Mouse (Mus musculus): Measurements from ENCODE around the gene Naglu. TPM values are rescaled to one million over a fixed set of nuclear protein-coding genes. Genes with fewer than 3 reads are reported as not detected.

Gene Naglu
- total and polyA plus RNA-seq, 3 experiments, result 11.2 to 33.3 (median 13.8) TPM

DNA sequence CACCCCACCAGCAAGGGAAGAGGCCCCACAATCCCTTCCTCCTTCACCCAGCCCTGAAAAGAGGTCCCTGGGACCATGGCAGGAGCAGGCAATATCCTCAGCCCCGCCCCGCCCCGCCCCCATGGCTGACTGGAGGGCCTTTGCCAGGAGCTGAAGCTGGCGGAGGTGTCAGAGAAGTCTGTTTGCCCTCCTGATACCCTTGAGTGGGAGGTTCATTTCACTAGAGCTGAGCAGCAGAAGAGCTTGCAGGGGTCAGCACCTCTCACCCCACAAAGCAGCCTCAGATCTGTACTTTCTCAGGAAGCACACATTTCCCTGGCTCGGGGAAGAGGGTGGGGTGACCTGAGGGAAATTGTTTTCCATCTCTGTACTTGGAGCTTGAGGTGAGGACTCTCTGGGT is 11.1 kb upstream of the Naglu start:
- Histone ChIP-seq H3K79me2 (replicated peaks; ENCODE audit: control insufficient read depth, extremely low read depth, insufficient read depth, poor library complexity, severe bottlenecking) (no peaks in the 10 kb centered on the region), H3K9ac (ENCODE audit: insufficient read depth, low read depth) (no peak overlapping the region), H3K9me3 (replicated peaks; ENCODE audit: low read length) (peaks cover 2% of the 10 kb centered on the region), H3K27me3 (replicated peaks) (no peaks in the 10 kb centered on the region), H3K4me1 (ENCODE audit: control insufficient read depth in 1 of 2, insufficient read depth in 2 of 2) (peaks cover 13 to 32% of the 10 kb centered on the region in 2 experiments), H3K4me3 (replicated peaks in 1 of 3; ENCODE audit: low read depth in 2 of 3, low read length in 2 of 3, poor library complexity in 1 of 3) (no peak overlapping the region), H3K4me2 (ENCODE audit: insufficient read depth, low read depth, poor library complexity, severe bottlenecking) (no peak overlapping the region), H3K27ac (ENCODE audit: insufficient read depth, low read depth) (no peak overlapping the region), H3K36me3 (replicated peaks in 1 of 2; ENCODE audit: control insufficient read depth in 1 of 2, insufficient read depth in 1 of 2, low read length in 1 of 2) (peaks cover 79 to 97% of the 10 kb centered on the region in 2 experiments)
- no peak for TF ChIP-seq RAD21 (IDR thresholded peaks at IDR 0.05; ENCODE audit: low read depth, low read length)
- TF ChIP-seq PAX5 (IDR thresholded peaks at IDR 0.05; ENCODE audit: low read length), result no peak
- no peak for TF ChIP-seq RCOR1 (conservative IDR thresholded peaks at IDR 0.05; ENCODE audit: low read depth, low read length)
- no peak for DNase-seq (ENCODE audit: extremely low read depth)
- dilution Hi-C loops (cut with MboI; ENCODE audit: extremely low pct_ligation_motif_present, extremely low pct_unique_long_range_greater_than_20kb, low sequenced_read_pairs) (no loop called here), in situ Hi-C loops (cut with MboI; ENCODE audit: low pct_ligation_motif_present, low pct_unique_long_range_greater_than_20kb, low sequenced_read_pairs) (loop anchor here (5.0 kb wide), 2 partner anchors 76 to 176 kb away; no protein-coding TSS in a partner anchor)

DNA sequence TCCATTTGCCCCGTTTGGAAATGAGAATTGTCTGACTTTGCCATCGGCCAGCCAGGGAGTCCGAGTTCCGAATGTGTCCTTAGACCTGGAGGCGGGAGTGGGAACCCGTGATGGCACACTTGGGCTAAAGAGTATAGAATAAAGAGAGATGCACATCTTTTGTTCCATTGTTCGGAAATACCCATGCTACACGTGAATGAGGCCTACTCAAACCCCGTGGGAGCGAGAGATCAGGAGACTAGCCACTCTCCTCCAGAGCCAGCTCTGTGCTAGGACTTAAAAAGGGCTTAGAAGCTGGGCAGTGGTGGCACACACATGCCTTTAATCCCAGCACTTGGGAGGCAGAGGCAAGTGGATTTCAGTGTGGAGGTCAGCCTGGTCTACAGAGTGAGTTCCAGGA is 10.3 kb upstream of the Naglu start:
- H3K27ac ChIP-seq (ENCODE audit: insufficient read depth, low read depth), result peak overlapping the region; percentile 7; the same call in 1 of the 2 replicates
- H3K9me3 ChIP-seq (replicated peaks; ENCODE audit: low read length), result no peaks in the 10 kb centered on the region
- H3K4me1 ChIP-seq (ENCODE audit: control insufficient read depth in 1 of 2, insufficient read depth in 2 of 2), result peaks cover 13 to 32% of the 10 kb centered on the region in 2 experiments
- H3K4me2 ChIP-seq (ENCODE audit: insufficient read depth, low read depth, poor library complexity, severe bottlenecking), result no peak overlapping the region
- in situ Hi-C loops (cut with MboI; ENCODE audit: low pct_ligation_motif_present, low pct_unique_long_range_greater_than_20kb, low sequenced_read_pairs), result loop anchor here (5.0 kb wide), 2 partner anchors 77 to 177 kb away; no protein-coding TSS in a partner anchor
- DNase-seq (ENCODE audit: extremely low read depth), result no peak
- H3K9ac ChIP-seq (ENCODE audit: insufficient read depth, low read depth), result no peak overlapping the region
- TF ChIP-seq CHD1 (IDR thresholded peaks at IDR 0.05; ENCODE audit: low read depth, low read length), result no peak
- peak; percentile 88 for TF ChIP-seq BHLHE40 (IDR thresholded peaks at IDR 0.05; ENCODE audit: low read depth, low read length)
- no peak for TF ChIP-seq ZNF384 (IDR thresholded peaks at IDR 0.05; ENCODE audit: low read depth, low read length)
- TF ChIP-seq TCF12 (IDR thresholded peaks at IDR 0.05; ENCODE audit: low read depth, low read length), result no peak
- no peak for TF ChIP-seq JUND (conservative IDR thresholded peaks at IDR 0.05; ENCODE audit: low read depth, low read length)
- TF ChIP-seq E2F4 (IDR thresholded peaks at IDR 0.05; ENCODE audit: insufficient replicate concordance, low read depth, low read length), result no peak
- TF ChIP-seq RAD21 (IDR thresholded peaks at IDR 0.05; ENCODE audit: low read depth, low read length), result no peak
- TF ChIP-seq TBP (conservative IDR thresholded peaks at IDR 0.05; ENCODE audit: low read depth, low read length), result no peak
- TF ChIP-seq ZKSCAN1 (IDR thresholded peaks at IDR 0.05; ENCODE audit: borderline replicate concordance, low read depth, low read length), result no peak
- H3K79me2 ChIP-seq (replicated peaks; ENCODE audit: control insufficient read depth, extremely low read depth, insufficient read depth, poor library complexity, severe bottlenecking), result no peaks in the 10 kb centered on the region
- H3K27me3 ChIP-seq (replicated peaks), result no peaks in the 10 kb centered on the region
- dilution Hi-C loops (cut with MboI; ENCODE audit: extremely low pct_ligation_motif_present, extremely low pct_unique_long_range_greater_than_20kb, low sequenced_read_pairs), result no loop called here
- no peak overlapping the region for H3K4me3 ChIP-seq (replicated peaks in 1 of 3; ENCODE audit: low read depth in 2 of 3, low read length in 2 of 3, poor library complexity in 1 of 3)
- H3K36me3 ChIP-seq (replicated peaks in 1 of 2; ENCODE audit: control insufficient read depth in 1 of 2, insufficient read depth in 1 of 2, low read length in 1 of 2), result peaks cover 75 to 97% of the 10 kb centered on the region in 2 experiments

DNA sequence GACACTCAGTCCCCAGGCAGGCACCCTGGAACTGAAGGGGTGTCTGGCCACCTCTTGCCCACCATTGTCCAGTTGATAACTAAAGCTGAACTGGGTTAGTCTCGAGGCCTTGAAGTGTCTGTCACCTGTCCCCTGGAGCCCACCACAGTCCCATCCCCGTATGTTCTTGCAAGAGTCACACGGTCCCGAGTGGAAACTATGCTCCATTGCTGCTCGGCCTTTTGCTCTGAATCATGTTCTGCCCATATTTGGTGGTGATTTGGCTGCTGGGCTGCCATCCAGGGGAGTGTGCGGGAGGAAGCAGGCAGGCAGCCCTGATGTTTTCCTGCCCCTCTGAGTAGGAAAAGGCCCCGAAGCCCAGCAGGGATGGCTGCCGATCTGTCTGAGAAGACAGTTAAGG is 9.7 kb upstream of the Naglu start:
- H3K9me3 ChIP-seq (replicated peaks; ENCODE audit: low read length), result no peaks in the 10 kb centered on the region
- no peak overlapping the region for H3K9ac ChIP-seq (ENCODE audit: insufficient read depth, low read depth)
- peak overlapping the region; percentile 7; the same call in 1 of the 2 replicates for H3K27ac ChIP-seq (ENCODE audit: insufficient read depth, low read depth)
- peaks cover 13 to 32% of the 10 kb centered on the region in 2 experiments for H3K4me1 ChIP-seq (ENCODE audit: control insufficient read depth in 1 of 2, insufficient read depth in 2 of 2)
- H3K27me3 ChIP-seq (replicated peaks), result no peaks in the 10 kb centered on the region
- no peak overlapping the region for H3K4me3 ChIP-seq (replicated peaks in 1 of 3; ENCODE audit: low read depth in 2 of 3, low read length in 2 of 3, poor library complexity in 1 of 3)
- no peak overlapping the region for H3K4me2 ChIP-seq (ENCODE audit: insufficient read depth, low read depth, poor library complexity, severe bottlenecking)
- TF ChIP-seq ETS1 (conservative IDR thresholded peaks at IDR 0.05; ENCODE audit: low read depth, low read length) (peak; percentile 17; the same call in 1 of the 2 replicates), MYC (IDR thresholded peaks at IDR 0.05; ENCODE audit: low read depth, low read length) (no peak), BHLHE40 (IDR thresholded peaks at IDR 0.05; ENCODE audit: low read depth, low read length) (0 out of 2 replicates have a peak, but pooled peaks have one; percentile 6)
- H3K36me3 ChIP-seq (replicated peaks in 1 of 2; ENCODE audit: control insufficient read depth in 1 of 2, insufficient read depth in 1 of 2, low read length in 1 of 2), result peaks cover 70 to 94% of the 10 kb centered on the region in 2 experiments
- dilution Hi-C loops (cut with MboI; ENCODE audit: extremely low pct_ligation_motif_present, extremely low pct_unique_long_range_greater_than_20kb, low sequenced_read_pairs), result no loop called here
- peak; percentile 37 for DNase-seq (ENCODE audit: extremely low read depth)
- in situ Hi-C loops (cut with MboI; ENCODE audit: low pct_ligation_motif_present, low pct_unique_long_range_greater_than_20kb, low sequenced_read_pairs), result no loop called here
- no peaks in the 10 kb centered on the region for H3K79me2 ChIP-seq (replicated peaks; ENCODE audit: control insufficient read depth, extremely low read depth, insufficient read depth, poor library complexity, severe bottlenecking)
